Mouse (Mus musculus): Measurements from ENCODE around the gene Tbc1d17. TPM values are rescaled to one million over a fixed set of nuclear protein-coding genes. Genes with fewer than 3 reads are reported as not detected.

Gene Tbc1d17
- total RNA-seq, 1 experiment from 2014 or later, result 32.4 TPM

DNA sequence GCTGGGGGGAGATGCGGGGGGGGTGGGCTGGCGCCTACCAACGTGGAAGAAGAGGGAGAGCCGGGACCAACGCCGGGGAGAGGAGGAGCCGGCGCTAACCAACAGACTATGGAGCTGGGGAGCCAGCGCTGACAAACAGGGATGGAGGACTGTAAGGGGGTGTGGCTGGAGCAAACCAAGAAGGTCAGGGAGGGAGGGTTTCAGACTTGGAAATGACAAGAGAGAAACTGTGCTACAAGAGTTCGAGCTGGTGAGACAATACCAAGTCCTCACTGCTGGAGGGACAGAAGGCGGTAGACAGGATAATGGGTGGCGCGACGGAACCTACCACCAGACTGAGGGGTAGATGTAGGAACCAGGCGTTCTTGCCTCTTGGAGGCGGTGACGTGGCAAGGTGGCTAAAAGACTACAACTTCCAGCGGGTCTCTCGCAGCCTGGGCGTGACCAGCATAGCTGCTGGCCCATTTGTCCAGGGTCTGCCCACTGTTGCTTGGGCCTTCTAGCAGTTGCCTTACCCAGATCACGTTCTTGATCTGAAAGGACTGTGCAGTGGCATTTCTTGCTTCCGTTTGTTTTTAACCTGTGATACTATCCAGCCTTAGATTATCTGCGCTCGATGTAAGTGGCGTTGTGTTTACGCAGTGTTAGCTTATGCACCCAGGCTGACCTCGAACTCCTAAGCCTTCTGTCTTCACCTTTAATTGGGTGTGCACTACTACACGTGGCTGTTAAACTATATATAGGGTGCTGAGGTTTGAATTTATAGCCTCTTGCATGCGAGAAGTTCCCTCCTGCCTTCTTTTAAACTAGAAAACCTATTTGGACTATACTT, 21.0 kb upstream of the Tbc1d17 start, which contains the start of gene Ptov1:
Ptov1 (minus strand) TSS at position 92 of the 832 bp plus-strand sequence.
- peak; percentile 89 for ATAC-seq (replicated peaks; ENCODE audit: low read depth, poor library complexity, severe bottlenecking)

DNA sequence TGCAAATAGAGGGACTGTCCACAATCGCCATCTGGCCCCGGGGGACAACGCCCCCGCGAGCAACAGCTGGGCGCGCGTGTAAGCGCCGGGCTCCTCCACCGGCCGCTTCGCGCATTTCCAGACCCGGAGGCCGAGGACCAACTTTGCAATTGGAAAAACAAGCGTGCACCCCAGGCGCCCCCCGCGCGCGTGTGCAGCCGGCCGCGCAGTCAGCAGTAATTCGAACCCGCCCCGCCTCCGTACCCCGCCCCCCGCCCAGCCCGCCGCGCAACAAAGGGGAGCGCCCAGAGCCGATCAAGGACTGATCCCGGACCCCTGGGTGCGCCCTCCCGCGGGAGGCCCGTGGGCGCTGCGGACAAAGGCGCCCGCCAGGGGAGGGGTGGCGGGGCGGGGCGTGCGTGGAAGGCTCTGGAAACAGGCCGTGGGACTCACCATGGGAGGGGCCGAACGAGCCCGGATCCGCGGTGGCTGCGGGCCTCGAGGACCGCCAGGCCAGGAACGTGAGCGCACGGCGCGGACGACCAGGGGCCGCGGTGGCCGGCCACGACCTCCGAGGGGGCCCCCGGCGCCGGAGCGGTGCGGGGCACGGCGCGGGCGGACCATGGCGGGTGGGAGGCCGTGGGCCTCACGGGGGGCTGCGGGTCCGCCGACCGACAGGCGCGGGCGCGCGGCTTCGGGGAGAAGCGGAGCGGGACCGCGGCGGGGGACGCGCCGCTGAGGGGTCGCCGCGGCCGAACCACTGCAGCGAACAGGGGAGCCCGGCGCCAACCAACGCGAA, 20.2 kb upstream of the Tbc1d17 start:
- ATAC-seq (replicated peaks; ENCODE audit: low read depth, poor library complexity, severe bottlenecking), result no peak

DNA sequence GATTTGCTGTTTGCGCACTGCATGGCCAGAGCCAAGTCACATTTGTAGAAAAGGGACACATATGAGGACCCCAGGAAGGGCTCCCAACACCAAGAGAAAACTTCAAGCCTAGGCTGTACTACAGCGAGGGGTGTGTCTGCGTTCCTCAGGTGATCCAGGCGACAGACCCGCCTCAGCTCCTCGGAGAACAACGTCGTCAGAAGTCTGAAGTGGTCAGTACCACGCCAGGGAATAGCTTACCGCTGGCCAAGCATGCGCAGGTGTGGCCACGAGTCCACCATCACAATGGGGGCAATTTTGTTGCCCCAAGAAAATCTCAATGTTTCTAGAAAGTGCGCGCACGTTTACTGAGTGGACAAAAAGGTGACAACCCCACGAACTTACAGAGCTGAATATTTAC, 19.6 kb upstream of the Tbc1d17 start:
- ATAC-seq (replicated peaks; ENCODE audit: low read depth, poor library complexity, severe bottlenecking), result no peak

DNA sequence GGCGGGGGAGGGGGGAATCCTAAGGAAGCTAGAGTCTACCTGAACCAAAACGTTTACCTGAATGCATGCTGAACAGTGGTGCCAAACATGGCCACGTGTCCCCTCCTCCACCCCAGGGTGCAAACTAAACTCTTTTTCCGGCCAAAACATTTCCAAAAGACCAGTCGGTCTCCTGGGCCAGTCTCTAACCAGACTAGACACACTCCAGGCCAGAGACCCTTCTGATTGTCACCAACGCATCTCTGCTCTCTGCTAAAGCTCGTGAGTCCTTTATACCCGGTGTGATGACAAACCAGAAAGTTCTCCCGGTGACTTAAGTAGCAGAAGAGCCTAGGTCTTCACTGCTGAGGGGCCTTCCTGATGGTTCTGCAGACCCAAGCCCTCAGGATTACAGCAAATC, 18.9 kb upstream of the Tbc1d17 start:
- no peak for ATAC-seq (replicated peaks; ENCODE audit: low read depth, poor library complexity, severe bottlenecking)

DNA sequence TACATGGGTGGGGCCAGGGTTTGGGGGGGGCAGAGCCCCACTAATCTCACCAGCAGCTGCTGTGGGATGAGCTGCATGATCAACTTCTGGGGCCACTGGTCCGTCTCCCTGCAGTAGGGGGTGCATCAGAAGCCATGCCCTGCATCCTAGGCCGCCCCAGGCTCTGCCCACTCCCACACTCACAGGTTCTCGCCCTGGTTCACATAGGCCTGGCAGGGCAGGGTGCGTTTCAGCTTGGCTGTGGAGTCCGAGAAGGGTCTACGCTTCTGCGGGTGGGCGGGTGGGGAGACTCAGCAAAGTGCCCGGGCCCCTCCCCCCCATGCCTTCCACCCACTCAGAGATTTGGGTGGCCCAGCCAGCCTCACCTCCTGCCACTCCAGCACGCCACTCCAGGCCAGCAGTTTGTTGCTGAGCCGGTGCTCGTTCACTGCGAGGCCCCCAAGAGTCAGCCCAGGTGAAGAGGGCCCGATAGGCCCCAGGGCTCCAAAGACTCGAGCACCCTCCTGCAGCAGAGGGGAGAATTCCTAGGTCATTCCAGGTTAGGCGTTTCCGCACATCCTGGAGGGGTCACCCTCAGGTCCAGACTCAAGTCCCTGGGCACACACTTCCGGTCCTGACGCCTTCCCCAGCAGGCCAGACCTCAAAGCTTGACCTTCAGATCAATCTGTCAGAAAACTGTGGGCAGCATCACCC, 18.3 kb upstream of the Tbc1d17 start:
- ATAC-seq (replicated peaks; ENCODE audit: low read depth, poor library complexity, severe bottlenecking), result no peak

DNA sequence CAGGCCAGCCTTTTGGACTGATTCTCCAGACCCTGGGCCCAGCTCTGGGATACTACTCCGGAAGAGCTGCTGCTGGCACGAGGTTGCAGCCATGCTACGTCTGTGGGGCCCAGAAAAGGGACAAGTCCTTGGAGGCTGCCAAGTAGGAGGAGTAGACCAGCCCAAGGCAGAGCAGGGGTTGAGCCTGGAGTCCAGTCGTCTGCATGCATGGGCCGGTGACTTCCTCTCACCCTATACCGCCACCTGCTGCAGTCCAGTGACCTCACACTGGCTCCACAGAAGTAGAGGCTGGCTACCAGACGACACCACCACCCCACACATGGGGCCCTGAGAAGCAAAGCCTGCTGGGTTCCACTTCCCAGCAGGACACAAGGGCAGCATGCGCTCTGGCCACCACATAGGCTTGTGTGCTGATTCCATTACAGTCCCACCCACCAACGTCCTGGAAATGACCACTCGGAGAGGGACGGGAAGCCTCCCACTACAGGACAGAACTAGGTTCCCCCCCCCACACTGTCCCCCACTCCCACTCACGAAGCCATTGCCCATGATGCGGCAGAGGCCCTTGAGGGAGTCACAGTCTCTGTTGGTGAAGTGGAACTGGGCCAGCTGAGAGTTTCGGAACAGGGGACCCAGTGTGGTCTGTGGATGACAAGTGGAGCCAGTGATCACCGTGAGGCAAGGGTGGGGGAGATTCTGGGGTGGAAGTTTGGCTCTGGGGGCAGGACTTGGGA, 17.6 kb upstream of the Tbc1d17 start:
- ATAC-seq (replicated peaks; ENCODE audit: low read depth, poor library complexity, severe bottlenecking), result peak; percentile 10; the same call in 1 of the 2 replicates

DNA sequence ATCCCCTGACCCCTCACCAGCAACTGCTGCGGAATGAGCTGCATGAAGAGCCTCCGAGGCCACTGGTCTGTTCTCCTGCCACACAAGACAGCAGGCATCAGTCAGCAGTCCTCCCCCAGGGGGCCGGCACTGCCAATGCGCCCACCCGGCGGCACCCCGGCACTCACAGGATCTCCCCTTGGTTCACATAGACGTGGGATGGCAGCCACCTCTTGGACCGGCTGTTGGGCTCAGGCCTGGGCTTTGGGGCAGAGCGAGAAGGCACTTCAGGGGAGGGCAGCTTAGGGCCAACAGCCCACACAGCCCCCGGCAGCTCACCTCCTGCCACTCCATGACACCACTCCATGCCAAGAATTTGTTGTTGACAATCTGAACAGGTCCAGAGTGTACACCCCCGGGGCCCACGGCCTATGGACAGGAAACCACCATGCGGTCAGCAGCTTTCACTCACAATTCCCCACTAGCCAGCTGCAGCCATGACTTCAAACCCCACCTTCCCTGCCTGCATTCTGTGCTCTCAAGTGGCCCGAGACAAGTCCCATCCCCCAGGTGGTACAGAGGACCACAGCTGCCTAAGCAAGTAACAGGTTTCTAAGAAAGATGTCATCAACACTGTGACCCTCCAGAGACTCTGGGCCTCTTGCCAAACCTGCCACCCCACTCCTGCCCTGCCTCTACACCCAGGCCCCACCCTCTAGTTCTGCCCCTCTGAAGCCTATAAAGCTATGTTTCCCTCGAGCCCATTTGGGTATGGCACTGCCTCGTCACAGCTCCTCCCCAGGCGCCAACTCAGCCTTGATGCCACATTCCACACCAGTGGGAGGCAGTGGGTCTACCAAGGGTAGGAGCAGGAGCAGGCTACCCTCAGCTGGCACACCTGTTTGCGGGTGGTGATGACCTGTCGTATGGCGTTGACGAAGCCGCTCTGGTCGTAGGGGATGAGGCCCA, 16.0 kb upstream of the Tbc1d17 start:
- no peak for ATAC-seq (replicated peaks; ENCODE audit: low read depth, poor library complexity, severe bottlenecking)

DNA sequence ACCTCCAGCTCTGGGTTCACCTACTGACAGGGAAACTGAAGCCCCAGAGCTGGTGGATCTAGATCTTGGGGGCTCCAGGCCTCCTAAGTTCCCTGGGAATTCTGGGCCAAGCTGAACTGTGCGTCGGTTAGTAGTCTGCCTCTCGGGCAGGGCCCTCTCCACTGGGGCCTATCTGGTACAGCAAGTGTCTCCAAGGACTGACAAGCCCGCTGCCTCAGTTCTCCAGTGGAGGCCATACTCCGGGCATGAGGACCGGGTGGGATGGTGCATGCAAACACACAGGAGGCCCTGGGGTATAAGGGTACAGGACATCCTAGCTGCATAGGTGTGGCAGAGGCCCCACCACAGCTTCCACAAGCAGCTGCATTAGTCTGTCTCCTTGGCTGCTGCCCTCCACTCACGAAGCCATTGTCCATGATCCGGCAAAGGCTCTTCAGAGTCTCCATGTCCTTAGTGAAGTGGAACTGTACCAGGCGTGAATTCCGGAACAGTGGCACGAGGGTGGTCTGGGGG, 15.2 kb upstream of the Tbc1d17 start:
- ATAC-seq (replicated peaks; ENCODE audit: low read depth, poor library complexity, severe bottlenecking), result no peak

DNA sequence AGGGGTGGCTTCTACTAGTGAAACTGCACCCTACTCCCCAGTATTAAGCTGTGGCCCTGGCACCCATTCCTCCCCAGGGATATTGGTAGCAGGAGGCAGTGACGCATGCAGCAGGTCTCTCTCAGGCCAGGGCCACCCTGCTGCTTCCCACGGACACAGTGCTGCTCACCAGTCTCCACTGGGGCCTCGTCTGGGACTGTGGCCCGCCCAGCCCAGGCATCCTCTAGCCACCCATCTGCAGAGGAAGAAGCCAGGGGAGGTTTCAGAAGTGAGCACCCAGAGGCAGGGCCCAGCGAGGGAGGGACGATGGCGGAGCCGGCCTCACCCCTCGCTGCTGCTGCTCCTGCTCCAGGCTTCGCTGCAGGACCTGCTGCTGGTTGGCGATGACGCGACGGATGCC, 14.3 kb upstream of the Tbc1d17 start:
- ATAC-seq (replicated peaks; ENCODE audit: low read depth, poor library complexity, severe bottlenecking), result no peak

- ATAC-seq (replicated peaks; ENCODE audit: low read depth, poor library complexity, severe bottlenecking), result no peak
Observed at GRCm38 (mm10) chr7:44862434-44862833, 13.6 kb upstream of the Tbc1d17 start.

GRCm38 (mm10) chr7:44861429-44861816, 12.5 kb upstream of the Tbc1d17 start:
- ATAC-seq (replicated peaks; ENCODE audit: low read depth, poor library complexity, severe bottlenecking), result no peak

GRCm38 (mm10) chr7:44860576-44861428, 11.9 kb upstream of the Tbc1d17 start:
- ATAC-seq (replicated peaks; ENCODE audit: low read depth, poor library complexity, severe bottlenecking), result peak; percentile 34; the same call in 1 of the 2 replicates

- no peak for ATAC-seq (replicated peaks; ENCODE audit: low read depth, poor library complexity, severe bottlenecking)
Observed at GRCm38 (mm10) chr7:44859896-44860295, 11.0 kb upstream of the Tbc1d17 start.

DNA sequence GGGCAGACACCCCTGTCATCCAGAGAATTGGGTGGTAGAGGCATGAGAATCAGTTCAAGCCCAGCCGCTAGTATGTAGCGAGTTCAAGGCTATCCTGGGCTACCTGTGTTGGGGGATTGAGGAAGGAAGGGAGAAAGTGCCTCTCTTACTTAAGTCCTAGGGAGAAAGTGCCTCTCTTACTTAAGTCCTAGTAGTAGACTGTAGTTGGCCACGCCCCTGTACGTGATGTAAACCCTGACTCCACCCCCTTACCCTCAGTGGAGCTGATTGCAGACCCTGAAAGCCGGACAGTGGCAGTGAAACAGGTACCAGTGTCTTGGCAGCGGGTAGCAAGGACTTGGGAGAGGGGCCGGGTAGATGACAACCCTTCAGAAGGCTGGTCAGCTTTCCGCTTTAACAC, 9.0 kb upstream of the Tbc1d17 start:
- ATAC-seq (replicated peaks; ENCODE audit: low read depth, poor library complexity, severe bottlenecking), result 0 out of 2 replicates have a peak, but pooled peaks have one; percentile 21

DNA sequence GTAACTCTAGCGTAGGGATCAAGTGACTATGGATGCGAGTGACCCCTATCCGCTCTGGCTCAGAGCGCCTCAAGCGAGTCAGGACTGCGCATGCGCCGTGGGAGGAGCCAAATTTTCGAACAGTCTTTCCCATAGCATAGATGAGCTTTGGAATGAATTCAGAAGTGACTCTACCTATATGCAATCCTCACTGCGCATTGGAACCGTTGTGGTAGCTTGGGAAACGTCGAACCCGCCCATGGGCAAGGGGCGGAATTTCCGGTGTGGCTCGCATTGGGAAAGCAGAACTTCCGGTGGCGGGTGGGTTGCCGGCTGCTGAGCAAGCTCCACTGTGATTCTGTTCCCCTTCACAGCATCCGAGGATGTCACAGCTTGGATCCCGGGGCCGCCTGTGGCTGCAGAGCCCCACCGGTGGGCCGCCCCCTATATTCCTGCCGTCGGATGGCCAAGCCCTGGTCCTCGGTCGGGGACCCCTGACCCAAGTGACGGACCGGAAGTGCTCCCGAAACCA, 8.2 kb upstream of the Tbc1d17 start, which contains the start of gene Pnkp:
Pnkp (plus strand) TSS at position 98 of the 511 bp plus-strand sequence.
- ATAC-seq (replicated peaks; ENCODE audit: low read depth, poor library complexity, severe bottlenecking), result peak; percentile 55

DNA sequence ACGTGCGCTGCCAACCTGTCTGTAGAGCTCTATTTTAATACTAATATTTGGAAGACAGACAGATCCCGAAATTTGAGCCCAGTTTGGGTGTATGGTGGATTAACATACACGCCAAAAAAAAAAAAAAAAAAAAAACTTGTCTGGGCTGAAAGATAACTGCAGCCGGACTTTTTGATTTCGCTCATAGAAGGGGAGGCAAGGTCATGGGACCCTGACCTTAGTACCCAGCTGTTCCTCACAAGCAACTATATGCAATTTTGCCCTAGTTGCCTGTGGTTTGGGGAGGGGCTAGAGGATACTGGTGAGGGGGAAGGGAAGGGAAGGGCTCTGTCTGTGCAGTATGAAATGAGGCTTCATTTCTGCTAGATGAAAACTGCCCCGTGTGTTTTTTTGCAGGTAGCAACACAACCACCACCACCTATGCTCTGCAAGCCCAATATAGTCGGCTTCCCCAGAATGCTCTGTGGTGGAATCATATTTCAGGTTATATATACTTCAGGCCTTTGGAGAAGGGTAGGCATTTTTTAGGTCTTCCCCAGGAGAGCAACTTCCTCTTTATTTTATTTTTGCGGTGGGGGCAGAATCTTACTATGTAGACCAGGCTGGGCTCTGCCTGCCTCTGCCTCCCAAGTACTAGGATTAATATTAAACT, 7.5 kb upstream of the Tbc1d17 start:
- peak; percentile 15; the same call in 1 of the 2 replicates for ATAC-seq (replicated peaks; ENCODE audit: low read depth, poor library complexity, severe bottlenecking)

DNA sequence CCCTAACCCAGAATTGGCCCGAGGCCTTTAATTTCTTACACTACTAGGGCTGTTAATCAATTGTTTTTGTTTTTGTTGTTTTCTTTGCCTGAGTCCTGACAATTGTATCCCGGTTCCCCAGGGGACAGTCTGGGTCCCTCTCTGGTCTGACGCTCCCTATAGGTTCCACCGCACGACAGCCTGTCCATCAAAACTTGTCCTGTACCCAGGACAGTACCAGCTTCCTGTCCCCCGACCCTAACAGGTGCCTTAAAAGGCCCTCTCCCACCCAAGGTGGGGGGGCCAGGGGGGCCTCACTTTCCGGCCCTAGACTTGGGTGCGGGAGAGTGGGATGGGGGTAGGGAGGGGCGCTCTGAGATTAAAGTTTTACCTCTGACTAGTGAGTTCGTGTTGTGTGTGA, 6.2 kb upstream of the Tbc1d17 start:
- ATAC-seq (replicated peaks; ENCODE audit: low read depth, poor library complexity, severe bottlenecking), result no peak
